Mouse (Mus musculus) frontal cortex, postnatal 10 days (tissue): Measurements from ENCODE around the gene Zdhhc18.

ENCODE experiments used
- DNase-seq, 2 experiments: peaks; one replicate each; pipeline ENCODE4 v3.0.0; 2022; ENCODE audit warnings: low spot score in 2 of 2, mixed read lengths in 1 of 2

Gene Zdhhc18

GRCm38 (mm10) chr4:133631071-133631768 is 18.7 kb downstream of the Zdhhc18 start:
- no peak for DNase-seq

DNA sequence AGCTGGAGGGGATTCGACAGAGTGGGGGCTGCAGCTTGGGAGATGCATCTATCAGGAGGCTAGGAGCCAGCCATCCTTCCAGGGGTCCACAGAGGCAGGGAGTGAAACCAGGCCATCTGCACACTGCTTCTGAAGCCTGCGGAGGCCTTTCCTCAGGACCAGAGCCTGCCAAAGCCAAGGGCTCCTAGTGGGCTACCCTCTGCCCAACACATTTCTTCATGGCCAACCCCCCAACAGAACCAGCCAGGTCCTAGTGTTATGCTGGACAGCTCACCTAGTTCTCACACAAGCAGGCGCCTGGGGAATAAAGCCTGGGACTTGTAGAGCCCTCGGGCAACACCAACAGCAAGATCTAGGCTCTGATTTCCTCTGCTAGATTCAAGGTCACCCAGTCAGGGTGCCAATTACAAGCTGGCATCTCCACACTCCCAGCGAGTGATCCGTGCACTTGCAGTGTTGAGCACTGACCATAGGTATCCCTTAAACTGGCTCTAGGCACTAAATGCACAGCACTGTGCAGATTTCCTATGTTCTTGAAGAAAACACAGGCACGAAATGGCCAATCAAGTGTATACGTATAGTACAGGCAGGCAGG is 19.5 kb downstream of the Zdhhc18 start:
- DNase-seq: no peak

- no peak for DNase-seq
These were observed 20.8 kb downstream of the Zdhhc18 start for GRCm38 (mm10) chr4:133629191-133629590.

GRCm38 (mm10) chr4:133628517-133628916 is 21.4 kb downstream of the Zdhhc18 start:
- no peak for DNase-seq

GRCm38 (mm10) chr4:133627039-133627438 is 22.9 kb downstream of the Zdhhc18 start:
- DNase-seq: no peak

DNA sequence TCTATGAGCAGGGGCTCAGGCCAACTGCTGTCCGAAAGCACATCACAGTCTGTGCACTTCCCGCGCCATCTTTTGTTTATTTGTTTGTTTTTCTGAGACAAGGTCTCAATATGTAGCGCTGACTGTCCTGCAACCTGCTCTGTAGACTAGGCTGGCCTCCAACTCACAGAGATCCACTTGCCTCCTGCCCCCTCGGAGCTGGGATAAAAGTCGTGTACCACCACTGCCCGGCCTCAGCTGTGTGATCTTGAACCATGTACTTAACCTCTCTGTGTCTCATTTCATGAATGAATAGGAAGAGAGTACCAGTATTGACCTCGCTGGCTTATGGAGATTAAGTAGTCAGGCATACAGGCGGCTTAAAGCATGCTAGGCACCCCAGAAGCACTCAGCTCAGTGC is 23.3 kb downstream of the Zdhhc18 start:
- no peak for DNase-seq

GRCm38 (mm10) chr4:133626221-133626620 is 23.7 kb downstream of the Zdhhc18 start:
- DNase-seq: no peak

DNA sequence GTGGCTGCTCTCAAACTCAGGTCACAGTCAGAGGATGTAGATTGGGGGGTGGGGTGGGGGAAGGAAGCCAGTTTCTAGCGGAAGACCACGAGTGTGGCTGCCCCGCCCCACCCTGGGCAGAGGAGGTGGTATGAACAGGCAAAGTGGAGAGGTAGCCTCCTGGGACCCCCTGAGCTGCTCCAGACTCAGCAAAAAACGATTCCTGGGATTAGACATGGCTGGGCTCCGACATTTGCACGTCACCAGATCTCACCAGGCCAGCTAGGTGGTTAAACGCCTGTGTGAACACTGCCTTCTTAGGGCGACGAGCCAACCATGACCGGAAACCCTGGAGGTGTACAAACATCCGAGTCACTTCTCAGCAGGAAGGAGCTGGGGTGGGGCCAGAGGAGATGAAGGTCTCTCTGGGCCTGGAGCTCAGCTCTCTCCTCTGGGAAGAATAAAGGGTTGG is 24.3 kb downstream of the Zdhhc18 start:
- no peak for DNase-seq

DNA sequence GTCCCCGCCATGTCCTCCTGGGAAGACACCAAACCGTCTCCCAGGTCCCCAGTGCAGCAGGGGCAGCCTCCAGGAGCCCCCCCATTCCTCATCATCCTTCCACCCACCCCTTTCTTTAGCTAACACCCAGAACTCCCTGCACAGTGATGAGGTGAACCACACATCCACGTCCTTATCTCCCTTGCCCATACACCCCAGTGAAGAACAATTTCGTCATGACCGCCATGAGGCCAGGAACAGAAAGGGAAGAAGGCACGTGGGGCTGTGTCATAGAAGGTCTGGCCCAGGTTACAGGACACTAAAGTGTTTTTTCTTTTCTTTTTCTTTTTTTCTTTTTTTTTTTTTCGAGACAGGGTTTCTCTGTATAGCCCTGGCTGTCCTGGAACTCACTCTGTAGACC is 25.1 kb downstream of the Zdhhc18 start:
- DNase-seq: no peak

- no peak for DNase-seq
These were observed 27.7 kb downstream of the Zdhhc18 start for GRCm38 (mm10) chr4:133622161-133622695.

GRCm38 (mm10) chr4:133620668-133621067 is 29.3 kb downstream of the Zdhhc18 start:
- no peak for DNase-seq

GRCm38 (mm10) chr4:133619473-133620136 is 30.3 kb downstream of the Zdhhc18 start:
- DNase-seq: no peak

- no peak for DNase-seq
These were observed 32.0 kb downstream of the Zdhhc18 start for GRCm38 (mm10) chr4:133617936-133618335.

DNA sequence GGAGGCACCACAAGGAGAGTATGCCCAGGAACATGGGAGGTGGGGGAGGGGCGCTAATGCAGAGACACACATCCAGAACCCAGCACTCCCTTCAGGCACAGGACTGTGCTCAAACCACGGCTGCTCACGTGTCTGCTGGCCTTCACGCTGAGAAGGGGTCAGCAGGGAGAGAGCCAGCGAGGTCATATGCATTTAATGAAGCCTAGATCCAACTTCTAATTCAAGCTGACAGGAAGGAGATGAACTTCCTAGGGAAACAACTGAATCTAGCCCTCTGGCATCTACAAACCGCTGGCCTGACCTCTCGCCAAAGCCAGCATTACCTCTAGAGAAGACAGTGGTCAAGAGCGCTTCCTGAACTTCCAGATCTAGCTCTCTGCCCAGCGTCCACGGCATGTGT is 34.5 kb downstream of the Zdhhc18 start:
- no peak for DNase-seq

DNA sequence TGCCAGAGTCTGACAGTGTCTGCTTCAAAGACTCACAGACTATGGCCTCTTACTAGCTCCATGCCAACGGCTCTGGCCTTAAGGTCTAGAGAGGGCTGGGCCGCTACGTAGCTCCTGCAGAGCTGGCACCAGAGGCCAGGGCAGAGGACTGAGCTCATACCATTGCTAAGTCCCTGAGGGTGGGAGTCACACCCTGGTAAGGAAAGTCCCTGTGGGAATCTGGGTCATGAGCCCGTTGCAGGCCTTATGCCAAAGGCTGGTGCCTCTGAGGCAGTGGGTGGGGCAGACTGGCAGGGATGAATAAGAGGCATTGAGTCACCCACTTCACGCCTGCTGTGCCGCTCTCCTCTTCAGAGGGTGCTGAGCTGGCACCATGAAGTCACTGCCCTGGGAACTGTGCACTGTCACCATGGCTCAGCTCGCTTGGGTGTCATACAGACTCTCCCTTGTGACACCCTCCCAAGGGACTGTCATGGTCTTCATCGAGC is 35.6 kb downstream of the Zdhhc18 start:
- peak; percentile 39 to 53 for DNase-seq

DNA sequence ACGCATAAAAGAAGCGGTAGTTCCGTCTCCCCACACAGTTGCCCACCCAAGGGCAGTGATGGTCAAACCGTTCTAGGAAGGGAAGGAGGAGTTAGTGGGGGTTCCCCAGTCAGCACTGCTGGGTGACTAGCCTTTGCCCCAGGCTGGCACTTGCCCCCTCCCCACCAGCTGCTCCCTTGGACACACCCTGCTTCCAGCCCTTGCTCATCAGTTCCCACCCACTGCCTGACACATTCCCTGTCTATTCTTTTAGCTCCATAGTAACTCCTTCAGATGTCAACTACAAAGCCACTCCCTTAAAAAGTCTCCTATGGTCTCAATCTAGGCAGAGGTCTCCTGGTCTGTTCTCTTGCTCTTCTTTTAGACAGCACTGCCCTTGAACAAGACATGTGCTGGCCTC is 36.1 kb downstream of the Zdhhc18 start:
- DNase-seq: no peak

- no peak for DNase-seq
These were observed 36.9 kb downstream of the Zdhhc18 start for GRCm38 (mm10) chr4:133613026-133613425.

GRCm38 (mm10) chr4:133612416-133612815 is 37.5 kb downstream of the Zdhhc18 start:
- DNase-seq: no peak

DNA sequence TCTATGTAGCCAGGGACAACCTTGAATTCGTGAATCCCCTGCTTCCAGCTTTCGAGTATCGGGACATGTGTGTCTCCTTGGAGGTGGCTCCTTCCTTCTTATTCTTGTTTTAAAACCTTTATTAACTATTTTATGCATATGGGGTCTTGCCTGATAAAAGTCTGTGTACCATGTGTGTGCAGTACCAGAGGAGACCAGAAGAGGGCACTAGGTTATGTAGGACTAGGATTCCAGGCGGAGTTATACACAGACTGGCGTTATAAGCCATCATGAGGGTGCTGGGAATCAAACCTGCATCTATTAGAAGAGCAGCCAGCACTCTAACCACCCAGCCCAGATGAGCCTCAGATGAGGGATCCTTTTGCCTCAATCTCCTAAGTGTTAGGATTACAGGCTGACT is 38.1 kb downstream of the Zdhhc18 start:
- no peak for DNase-seq

GRCm38 (mm10) chr4:133609719-133610118 is 40.2 kb downstream of the Zdhhc18 start:
- DNase-seq: peak in 1 of 2 experiments; percentile 62

DNA sequence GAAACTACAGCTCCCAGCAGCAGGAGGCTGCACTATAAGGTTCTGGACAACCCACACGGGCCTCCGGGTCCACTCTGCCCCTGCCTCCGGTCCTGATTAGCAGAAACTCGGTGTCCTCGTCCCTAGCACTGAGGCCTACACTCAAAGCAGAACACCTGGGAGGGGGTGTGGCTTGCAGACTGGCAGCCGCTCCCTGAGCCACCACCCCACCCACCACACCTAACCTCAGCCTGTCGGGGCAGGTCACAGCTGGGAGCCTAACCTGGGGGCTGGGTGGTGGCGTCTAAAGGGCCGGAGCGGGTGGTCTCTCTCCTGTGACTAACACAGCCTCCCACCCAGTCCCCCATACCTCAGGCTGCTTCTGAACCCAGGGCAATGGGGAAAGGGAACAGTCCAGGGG is 42.7 kb downstream of the Zdhhc18 start:
- DNase-seq: no peak

GRCm38 (mm10) chr4:133605330-133605729 is 44.6 kb downstream of the Zdhhc18 start:
- DNase-seq: no peak

- DNase-seq: no peak
These were observed 45.1 kb downstream of the Zdhhc18 start for GRCm38 (mm10) chr4:133604856-133605255.
